Mouse (Mus musculus) heart, embryonic 14.5 days (tissue): Measurements from ENCODE around the gene Ptpru. TPM values are rescaled to one million over a fixed set of nuclear protein-coding genes. Genes with fewer than 3 reads are reported as not detected.

Experiments
- ATAC-seq: fragments of 200-750 bp; cut with Nextera tagmentation; 2 replicates; pipeline ENCODE4 v1.8.0; 2017; ENCODE audit warnings: low read depth, moderate TSS enrichment; ENCODE audit not compliant: insufficient number of reproducible peaks, insufficient read depth, low FRiP score
- H3K27ac ChIP-seq, 2 experiments: fragments of 200-500 bp in 1 of 2; fragments of 300-500 bp in 1 of 2; sonication (generic) in 1 of 2; replicated peaks in 1 of 2; 2 replicates each; pipeline ENCODE4 v1.5.1; 2012 to 2014; ENCODE audit warnings: low read depth in 2 of 2, low read length in 2 of 2, control low read depth in 1 of 2, mild to moderate bottlenecking in 1 of 2, mixed read lengths in 1 of 2; ENCODE audit not compliant: control insufficient read depth in 1 of 2, insufficient read depth in 1 of 2
- H3K27me3 ChIP-seq: fragments of 300-500 bp; sonication (generic); 2 replicates; pipeline ENCODE4 v1.6.1; 2014; ENCODE audit warnings: mild to moderate bottlenecking, low read length, control low read depth; ENCODE audit not compliant: control insufficient read depth, insufficient read depth
- H3K36me3 ChIP-seq: fragments of 300-500 bp; sonication (generic); 2 replicates; pipeline ENCODE4 v1.6.1; 2014; ENCODE audit warnings: mild to moderate bottlenecking, control low read depth, low read length, mixed read lengths; ENCODE audit not compliant: control insufficient read depth, insufficient read depth
- H3K4me1 ChIP-seq, 2 experiments: fragments of 200-500 bp in 1 of 2; fragments of 300-500 bp in 1 of 2; sonication (generic) in 1 of 2; 2 replicates each; pipeline ENCODE4 v1.6.1; 2012 to 2014; ENCODE audit warnings: low read length in 2 of 2, control low read depth in 1 of 2, mixed read lengths in 1 of 2; ENCODE audit not compliant: control insufficient read depth in 2 of 2, insufficient read depth in 2 of 2
- H3K4me2 ChIP-seq: fragments of 300-500 bp; sonication (generic); 2 replicates; pipeline ENCODE4 v1.6.1; 2014; ENCODE audit warnings: mild to moderate bottlenecking, low read length
- H3K4me3 ChIP-seq, 2 experiments: fragments of 200-500 bp in 1 of 2; fragments of 300-500 bp in 1 of 2; sonication (generic) in 1 of 2; 2 replicates each; pipeline ENCODE4 v1.5.1; 2012 to 2014; ENCODE audit warnings: low read length in 2 of 2, mild to moderate bottlenecking in 2 of 2, control low read depth in 1 of 2, low read depth in 1 of 2, moderate library complexity in 1 of 2; ENCODE audit not compliant: control insufficient read depth in 1 of 2, insufficient read depth in 1 of 2
- H3K9ac ChIP-seq: fragments of 300-500 bp; sonication (generic); 2 replicates; pipeline ENCODE4 v1.6.1; 2014; ENCODE audit warnings: mild to moderate bottlenecking, low read length
- H3K9me3 ChIP-seq: fragments of 300-500 bp; sonication (generic); 2 replicates; pipeline ENCODE4 v1.6.1; 2016; ENCODE audit warnings: low read length, control low read depth; ENCODE audit not compliant: control insufficient read depth
- WGBS: fragments of 180-500 bp; shearing (Covaris S2); extraction: QIAGEN DNeasy Blood & Tissue Kit; methylation state at CpG from one replicate; pipeline ENCODE4 v1.1.7; 2014; 5-methylcytosine and 5-hydroxymethylcytosine counted together
- polyA plus RNA-seq: library from polyadenylated mRNA; unstranded; fragments of >200 nt; fragmentation: Nextera tagmentation; extraction: Ambion mirVana; gene quantifications from 2 replicates; pipeline ENCODE4 v1.2.1, GENCODE M21; 2014

Ptpru gene
- 1.2 and 1.5 TPM in 2 replicates for polyA plus RNA-seq

GRCm38 (mm10) chr4:131837872-131838524 is at the start of gene Ptpru:
Gene Ptpru (minus strand): TSS chr4:131838288.
- Histone ChIP-seq H3K4me3 (peak within 1 kb of the TSS; percentile 52 to 67), H3K36me3 (no peaks in the 10 kb centered on the region), H3K9me3 (no peaks in the 10 kb centered on the region), H3K4me2 (peak within 1 kb of the TSS; percentile 100), H3K27me3 (peaks cover 62% of the 10 kb centered on the region), H3K4me1 (peaks cover 7 to 8% of the 10 kb centered on the region in 2 experiments; a peak in 3 of 4 replicates), H3K9ac (peak within 1 kb of the TSS; percentile 76), H3K27ac (no peak within 1 kb of the TSS)
- ATAC-seq, result peak; percentile 62
- WGBS, result under 1% methylated on average over 51 of the region's 72 CpGs

DNA sequence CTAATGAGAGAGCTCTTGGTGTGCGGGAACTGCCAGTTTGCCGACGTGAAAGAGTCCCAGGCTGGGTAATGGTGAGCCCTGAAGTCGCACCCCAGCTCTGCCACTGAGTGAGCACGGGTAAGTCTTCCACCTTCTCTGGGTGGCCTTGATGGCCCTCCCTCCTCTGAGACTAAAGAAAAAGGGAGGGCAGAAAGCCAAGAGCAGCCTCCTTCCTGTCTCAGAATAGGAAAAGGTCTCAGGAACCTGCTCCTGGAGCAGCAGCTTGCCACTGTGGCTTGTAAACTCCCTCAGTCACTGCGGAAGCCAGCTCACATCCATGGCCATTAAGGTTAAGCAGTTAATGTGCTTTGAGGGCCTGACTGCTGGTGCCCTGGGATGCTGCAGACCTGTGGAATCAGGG is 47.3 kb upstream of the Ptpru start:
- Histone ChIP-seq H3K27me3 (no peaks in the 10 kb centered on the region), H3K27ac (no peak overlapping the region), H3K4me3 (no peak overlapping the region), H3K9ac (no peak overlapping the region), H3K9me3 (no peaks in the 10 kb centered on the region), H3K4me2 (no peak overlapping the region), H3K36me3 (peaks cover 37% of the 10 kb centered on the region), H3K4me1 (peaks cover 10 to 42% of the 10 kb centered on the region in 2 experiments; a peak in 3 of 4 replicates)
- 64% methylated on average over 6 of the region's 6 CpGs for WGBS
- ATAC-seq, result no peak

DNA sequence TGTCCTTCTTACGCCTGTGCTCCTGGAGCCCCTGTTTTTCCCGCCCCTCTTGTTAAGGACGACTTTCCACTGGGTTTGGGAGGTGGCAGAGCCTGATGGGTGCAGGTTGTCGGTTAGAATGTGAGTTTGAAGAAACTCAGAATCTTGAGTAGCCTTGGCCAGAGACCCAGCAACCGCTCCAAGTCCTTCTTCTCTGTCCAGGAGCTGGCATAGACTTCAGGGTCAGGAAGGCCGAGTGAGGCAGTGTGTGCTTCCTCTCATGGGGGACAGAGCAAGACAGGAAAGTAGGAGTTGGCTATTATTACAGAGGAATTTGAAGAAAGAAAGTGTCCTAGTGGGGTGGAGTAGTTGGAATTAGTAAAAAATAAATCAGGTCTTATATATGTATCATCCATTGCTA is 45.5 kb upstream of the Ptpru start:
- H3K9me3 ChIP-seq, result no peaks in the 10 kb centered on the region
- ATAC-seq, result no peak
- H3K4me1 ChIP-seq, result peaks cover 8 to 53% of the 10 kb centered on the region in 2 experiments; a peak in 3 of 4 replicates
- H3K4me2 ChIP-seq, result no peak overlapping the region
- WGBS, result 65% methylated on average over 6 of the region's 6 CpGs
- no peak overlapping the region for H3K9ac ChIP-seq
- H3K4me3 ChIP-seq, result no peak overlapping the region
- peaks cover 27% of the 10 kb centered on the region for H3K36me3 ChIP-seq
- no peaks in the 10 kb centered on the region for H3K27me3 ChIP-seq
- no peak overlapping the region for H3K27ac ChIP-seq

DNA sequence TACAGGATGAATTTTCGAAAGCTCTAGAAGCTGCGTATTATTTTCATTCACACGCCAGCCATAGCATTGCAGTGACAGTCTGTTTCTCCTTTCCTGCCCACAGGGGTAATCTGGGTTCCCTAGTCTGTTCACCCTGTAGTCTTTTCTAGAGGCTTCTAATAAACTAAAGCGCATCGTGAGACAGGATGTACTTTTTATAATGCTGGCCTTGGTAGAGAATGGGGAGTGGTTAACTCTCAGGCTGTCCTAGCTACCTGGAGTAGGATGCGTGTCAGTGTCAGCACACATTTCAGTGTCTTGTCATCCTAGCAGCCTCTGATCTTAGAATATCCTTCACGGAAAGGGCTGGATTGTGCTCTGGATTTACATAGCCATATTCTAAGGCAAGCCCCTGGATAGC is 43.2 kb upstream of the Ptpru start:
- no peaks in the 10 kb centered on the region for H3K9me3 ChIP-seq
- no peaks in the 10 kb centered on the region for H3K27me3 ChIP-seq
- no peak overlapping the region for H3K27ac ChIP-seq
- WGBS, result 83% methylated on average over 7 of the region's 7 CpGs
- peaks cover 18% of the 10 kb centered on the region for H3K36me3 ChIP-seq
- H3K4me1 ChIP-seq, result peaks cover 13 to 67% of the 10 kb centered on the region in 2 experiments
- no peak overlapping the region for H3K9ac ChIP-seq
- no peak for ATAC-seq
- no peak overlapping the region for H3K4me2 ChIP-seq
- no peak overlapping the region for H3K4me3 ChIP-seq

DNA sequence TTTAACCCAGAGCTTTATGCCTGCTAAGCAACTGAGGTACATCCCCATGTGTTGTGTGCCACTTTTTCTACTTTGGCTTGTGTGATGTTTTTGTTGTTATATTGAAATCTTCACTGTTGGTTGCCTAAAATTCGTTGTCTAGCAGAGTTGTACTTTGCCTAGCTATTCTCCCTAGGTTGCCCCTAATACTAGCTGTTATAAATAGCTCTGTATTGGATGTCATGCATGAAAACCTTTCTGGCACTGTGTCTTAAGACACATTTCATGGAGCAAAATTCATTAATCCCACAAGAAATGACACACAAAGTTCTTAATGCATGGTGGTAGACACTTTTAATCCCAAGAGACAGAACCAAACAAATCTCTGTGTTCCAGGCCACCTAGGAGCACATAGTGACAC is 41.6 kb upstream of the Ptpru start:
- Histone ChIP-seq H3K27ac (no peak overlapping the region; a peak in 1 of 4 replicates), H3K4me1 (peaks cover 10 to 74% of the 10 kb centered on the region in 2 experiments), H3K9ac (no peak overlapping the region), H3K36me3 (peaks cover 2% of the 10 kb centered on the region; the same call in 1 of the 2 replicates), H3K27me3 (no peaks in the 10 kb centered on the region), H3K9me3 (no peaks in the 10 kb centered on the region), H3K4me3 (no peak overlapping the region), H3K4me2 (no peak overlapping the region)
- 54% methylated on average over 1 of the region's 1 CpGs for WGBS
- no peak for ATAC-seq

- Histone ChIP-seq H3K27me3 (no peaks in the 10 kb centered on the region), H3K4me2 (peak overlapping the region; percentile 25; the same call in 1 of the 2 replicates), H3K4me1 (peaks cover 5 to 60% of the 10 kb centered on the region in 2 experiments), H3K9me3 (no peaks in the 10 kb centered on the region), H3K27ac (no peak overlapping the region), H3K4me3 (no peak overlapping the region), H3K36me3 (no peaks in the 10 kb centered on the region), H3K9ac (no peak overlapping the region)
- WGBS, result 64% methylated on average over 2 of the region's 2 CpGs
- no peak for ATAC-seq
These were observed 38.7 kb upstream of the Ptpru start for GRCm38 (mm10) chr4:131876836-131877235.

DNA sequence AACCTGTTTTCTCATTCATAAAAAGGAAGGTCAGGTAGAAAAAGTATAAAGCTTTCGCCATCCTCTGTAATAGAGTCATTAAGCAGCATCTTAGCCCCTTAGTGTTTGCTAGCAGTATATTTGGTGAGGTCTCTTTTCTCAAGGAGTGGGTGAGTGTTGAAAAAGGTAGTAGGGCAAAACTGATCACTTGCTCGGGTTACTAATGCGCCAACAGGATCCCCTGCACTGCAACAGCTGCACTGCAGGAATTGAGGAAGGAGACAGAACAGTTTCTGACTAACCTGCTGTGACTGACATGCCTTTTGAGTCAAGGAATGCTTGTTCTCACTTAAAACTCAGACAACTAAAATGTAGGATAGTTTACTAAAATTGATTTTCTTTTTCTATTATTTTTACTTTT is 37.2 kb upstream of the Ptpru start:
- H3K9ac ChIP-seq, result peak overlapping the region; percentile 100
- peaks cover 5 to 49% of the 10 kb centered on the region in 2 experiments for H3K4me1 ChIP-seq
- peak overlapping the region in 1 of 2 experiments; percentile 100; a peak in 3 of 4 replicates for H3K4me3 ChIP-seq
- H3K4me2 ChIP-seq, result peak overlapping the region; percentile 96
- ATAC-seq, result no peak
- H3K36me3 ChIP-seq, result no peaks in the 10 kb centered on the region
- no peak overlapping the region for H3K27ac ChIP-seq
- no peaks in the 10 kb centered on the region for H3K9me3 ChIP-seq
- H3K27me3 ChIP-seq, result no peaks in the 10 kb centered on the region
- 43% methylated on average over 3 of the region's 3 CpGs for WGBS
